Mouse (Mus musculus) megakaryocyte, embryonic 14.5 days (primary cell): Measurements from ENCODE around the gene Bnipl. TPM values are rescaled to one million over a fixed set of nuclear protein-coding genes. Genes with fewer than 3 reads are reported as not detected.

Experiments
- H3K27me3 ChIP-seq: replicated peaks from 2 replicates; pipeline ENCODE3; 2012; ENCODE audit warnings: inconsistent platforms
- H3K36me3 ChIP-seq: replicated peaks from 2 replicates; pipeline ENCODE3; 2012; ENCODE audit warnings: low read length, inconsistent platforms, mixed read lengths
- H3K4me1 ChIP-seq: 2 replicates; pipeline ENCODE4 v1.6.1; 2012; ENCODE audit warnings: inconsistent platforms
- H3K4me3 ChIP-seq: replicated peaks from 2 replicates; pipeline ENCODE3; 2012; ENCODE audit warnings: moderate library complexity, mild to moderate bottlenecking, inconsistent platforms
- H3K9me3 ChIP-seq: 2 replicates; pipeline ENCODE4 v1.6.1; 2012; ENCODE audit warnings: inconsistent platforms
- FLI1 ChIP-seq: IDR thresholded peaks from 2 replicates; pipeline ENCODE4 v1.6.1; 2012; ENCODE audit warnings: low read length, inconsistent platforms, mixed read lengths
- GATA1 ChIP-seq: IDR thresholded peaks from 3 replicates; pipeline ENCODE4 v1.6.1; 2012; ENCODE audit warnings: mixed read lengths, low read length, inconsistent platforms, borderline replicate concordance
- polyA plus RNA-seq: library from polyadenylated mRNA; stranded (reverse); fragments of >175 nt; gene quantifications from 2 replicates; pipeline ENCODE4 v1.2.3, GENCODE M21; 2012; ENCODE audit warnings: low replicate concordance; ENCODE audit not compliant: insufficient read depth

Bnipl gene
- polyA plus RNA-seq, 1 experiment = 0.30 TPM

- H3K9me3 ChIP-seq = no peaks in the 10 kb centered on the region
- peaks cover 69% of the 10 kb centered on the region for H3K4me1 ChIP-seq
- no peaks in the 10 kb centered on the region for H3K27me3 ChIP-seq
- H3K36me3 ChIP-seq = peaks cover 95% of the 10 kb centered on the region
- H3K4me3 ChIP-seq = no peak overlapping the region
- TF ChIP-seq GATA1 (no peak), FLI1 (no peak)
Measured at GRCm38 (mm10) chr3:95267855-95268254, 16.9 kb upstream of the Bnipl start.

GRCm38 (mm10) chr3:95266052-95266451, 15.1 kb upstream of the Bnipl start:
- Histone ChIP-seq H3K27me3 (no peaks in the 10 kb centered on the region), H3K36me3 (peaks cover 95% of the 10 kb centered on the region), H3K4me3 (no peak overlapping the region), H3K9me3 (no peaks in the 10 kb centered on the region), H3K4me1 (peaks cover 58% of the 10 kb centered on the region)
- TF ChIP-seq FLI1 (no peak), GATA1 (no peak)

GRCm38 (mm10) chr3:95264724-95265123, 13.7 kb upstream of the Bnipl start:
- Histone ChIP-seq H3K4me3 (no peak overlapping the region), H3K9me3 (no peaks in the 10 kb centered on the region), H3K4me1 (peaks cover 48% of the 10 kb centered on the region), H3K27me3 (no peaks in the 10 kb centered on the region), H3K36me3 (peaks cover 96% of the 10 kb centered on the region)
- no peak for TF ChIP-seq FLI1
- TF ChIP-seq GATA1 = no peak

- peaks cover 96% of the 10 kb centered on the region for H3K36me3 ChIP-seq
- H3K27me3 ChIP-seq = no peaks in the 10 kb centered on the region
- peaks cover 36% of the 10 kb centered on the region for H3K4me1 ChIP-seq
- H3K4me3 ChIP-seq = no peak overlapping the region
- TF ChIP-seq GATA1 (no peak), FLI1 (no peak)
- no peaks in the 10 kb centered on the region for H3K9me3 ChIP-seq
Measured at GRCm38 (mm10) chr3:95263089-95263739, 12.2 kb upstream of the Bnipl start.

GRCm38 (mm10) chr3:95261975-95262374, 11.0 kb upstream of the Bnipl start:
- Histone ChIP-seq H3K27me3 (no peaks in the 10 kb centered on the region), H3K4me1 (peaks cover 26% of the 10 kb centered on the region), H3K36me3 (peaks cover 96% of the 10 kb centered on the region), H3K9me3 (no peaks in the 10 kb centered on the region), H3K4me3 (no peak overlapping the region)
- TF ChIP-seq FLI1 = no peak
- no peak for TF ChIP-seq GATA1

- Histone ChIP-seq H3K27me3 (no peaks in the 10 kb centered on the region), H3K4me1 (peaks cover 8% of the 10 kb centered on the region; the same call in 1 of the 2 replicates), H3K9me3 (no peaks in the 10 kb centered on the region), H3K4me3 (no peak overlapping the region), H3K36me3 (peaks cover 95% of the 10 kb centered on the region)
- no peak for TF ChIP-seq FLI1
- no peak for TF ChIP-seq GATA1
Measured at GRCm38 (mm10) chr3:95256931-95257330, 5.9 kb upstream of the Bnipl start.

- Histone ChIP-seq H3K9me3 (no peaks in the 10 kb centered on the region), H3K4me1 (peaks cover 34% of the 10 kb centered on the region), H3K4me3 (no peak overlapping the region), H3K27me3 (no peaks in the 10 kb centered on the region), H3K36me3 (peaks cover 92% of the 10 kb centered on the region)
- no peak for TF ChIP-seq FLI1
- TF ChIP-seq GATA1 = no peak
Measured at GRCm38 (mm10) chr3:95250361-95250760, 632 bp downstream of the Bnipl start.

GRCm38 (mm10) chr3:95247660-95248336, 3.2 kb downstream of the Bnipl start:
- TF ChIP-seq FLI1 (no peak), GATA1 (no peak)
- H3K27me3 ChIP-seq = no peaks in the 10 kb centered on the region

GRCm38 (mm10) chr3:95246465-95247231, 4.3 kb downstream of the Bnipl start:
- peaks cover 56% of the 10 kb centered on the region for H3K4me1 ChIP-seq
- peaks cover 91% of the 10 kb centered on the region for H3K36me3 ChIP-seq
- H3K4me3 ChIP-seq = no peak overlapping the region
- no peaks in the 10 kb centered on the region for H3K9me3 ChIP-seq
- no peak for TF ChIP-seq GATA1
- TF ChIP-seq FLI1 = no peak
- H3K27me3 ChIP-seq = no peaks in the 10 kb centered on the region

More at GRCm38 (mm10) chr3:95247660-95248336, 3.2 kb downstream of the Bnipl start:
- H3K4me3 ChIP-seq = no peak overlapping the region
- peaks cover 92% of the 10 kb centered on the region for H3K36me3 ChIP-seq
- H3K9me3 ChIP-seq = no peaks in the 10 kb centered on the region
- H3K4me1 ChIP-seq = peaks cover 47% of the 10 kb centered on the region

GRCm38 (mm10) chr3:95243086-95243485, 7.9 kb downstream of the Bnipl start:
- TF ChIP-seq GATA1 (no peak), FLI1 (no peak)
- H3K4me3 ChIP-seq = no peak overlapping the region
- peaks cover 90% of the 10 kb centered on the region for H3K36me3 ChIP-seq
- peaks cover 63% of the 10 kb centered on the region for H3K4me1 ChIP-seq
- no peaks in the 10 kb centered on the region for H3K9me3 ChIP-seq
- no peaks in the 10 kb centered on the region for H3K27me3 ChIP-seq
